Mouse (Mus musculus) liver, embryonic 14.5 days (tissue): ENCODE results near the gene Trap1. TPM values are rescaled to one million over a fixed set of nuclear protein-coding genes. Genes with fewer than 3 reads are reported as not detected.

Source experiments
- ATAC-seq: fragments of 200-750 bp; cut with Nextera tagmentation; 2 replicates; pipeline ENCODE4 v1.8.0; 2017; ENCODE audit warnings: moderate number of reproducible peaks, mild to moderate bottlenecking, moderate library complexity; ENCODE audit not compliant: insufficient read depth
- DNase-seq, 3 experiments: peaks; one replicate each; pipeline ENCODE4 v3.0.0-alpha.2; 2012 to 2013; ENCODE audit warnings: low read depth in 3 of 3, low spot score in 3 of 3
- H3K27ac ChIP-seq: fragments of 300-500 bp; sonication (generic); 2 replicates; pipeline ENCODE4 v1.5.1; 2014; ENCODE audit warnings: moderate library complexity, mild to moderate bottlenecking, control low read depth, inconsistent platforms
- H3K27me3 ChIP-seq: fragments of 300-500 bp; sonication (generic); 2 replicates; pipeline ENCODE4 v1.6.1; 2014; ENCODE audit warnings: mild to moderate bottlenecking, low read length, moderate library complexity; ENCODE audit not compliant: control insufficient read depth, insufficient read depth
- H3K36me3 ChIP-seq: fragments of 300-500 bp; sonication (generic); replicated peaks from 2 replicates; pipeline ENCODE4 v1.6.1; 2014; ENCODE audit warnings: low read depth; ENCODE audit not compliant: control insufficient read depth, insufficient read depth
- H3K4me1 ChIP-seq, 2 experiments: fragments of 200-500 bp in 1 of 2; fragments of 300-500 bp in 1 of 2; sonication (generic) in 1 of 2; replicated peaks; 2 replicates each; pipeline ENCODE4 v1.6.1; 2012 to 2014; ENCODE audit warnings: antibody characterized with exemption in 1 of 2, inconsistent platforms in 1 of 2, low read length in 1 of 2; ENCODE audit not compliant: control insufficient read depth in 2 of 2, insufficient read depth in 2 of 2
- H3K4me2 ChIP-seq: fragments of 300-500 bp; sonication (generic); 2 replicates; pipeline ENCODE4 v1.6.1; 2014; ENCODE audit warnings: low read depth, mild to moderate bottlenecking, control low read depth, moderate library complexity
- H3K4me3 ChIP-seq, 2 experiments: fragments of 200-500 bp in 1 of 2; fragments of 300-500 bp in 1 of 2; sonication (generic) in 1 of 2; 2 replicates each; pipeline ENCODE4 v1.5.1; 2012 to 2014; ENCODE audit warnings: low read depth in 2 of 2, low read length in 2 of 2, mild to moderate bottlenecking in 2 of 2, control low read depth in 1 of 2, inconsistent platforms in 1 of 2, moderate library complexity in 1 of 2; ENCODE audit not compliant: insufficient read depth in 1 of 2
- H3K9ac ChIP-seq: fragments of 300-500 bp; sonication (generic); replicated peaks from 2 replicates; pipeline ENCODE4 v1.6.1; 2014; ENCODE audit warnings: mild to moderate bottlenecking, control low read depth, moderate library complexity
- H3K9me3 ChIP-seq: fragments of 300-500 bp; sonication (generic); 2 replicates; pipeline ENCODE4 v1.6.1; 2016; ENCODE audit warnings: low read length, mixed read lengths; ENCODE audit not compliant: control insufficient read depth
- CTCF ChIP-seq: IDR thresholded peaks from 2 replicates; pipeline ENCODE4 v1.5.1; 2016; ENCODE audit warnings: antibody characterized with exemption, low read depth, control low read depth
- EP300 ChIP-seq: IDR thresholded peaks from 2 replicates; pipeline ENCODE4 v1.6.1; 2016; ENCODE audit warnings: antibody characterized with exemption, low read depth
- WGBS: fragments of 180-500 bp; shearing (Covaris S2); extraction: QIAGEN DNeasy Blood & Tissue Kit; methylation state at CpG from one replicate; pipeline ENCODE4 v1.1.7; 2014; ENCODE audit not compliant: insufficient replicate concordance; 5-methylcytosine and 5-hydroxymethylcytosine counted together
- polyA plus RNA-seq, 2 experiments: library from polyadenylated mRNA; depleted of rRNA in 1 of 2; stranded (reverse) in 1 of 2; unstranded in 1 of 2; fragments of >200 nt; fragmentation: Nextera tagmentation in 1 of 2; extraction: Ambion mirVana in 1 of 2; gene quantifications; 2 replicates each; pipeline versions ENCODE4 v1.2.1 to v1.2.3; 2012 to 2014

Trap1 gene
- polyA plus RNA-seq, 2 experiments, result 65.9 to 78.5 TPM

DNA sequence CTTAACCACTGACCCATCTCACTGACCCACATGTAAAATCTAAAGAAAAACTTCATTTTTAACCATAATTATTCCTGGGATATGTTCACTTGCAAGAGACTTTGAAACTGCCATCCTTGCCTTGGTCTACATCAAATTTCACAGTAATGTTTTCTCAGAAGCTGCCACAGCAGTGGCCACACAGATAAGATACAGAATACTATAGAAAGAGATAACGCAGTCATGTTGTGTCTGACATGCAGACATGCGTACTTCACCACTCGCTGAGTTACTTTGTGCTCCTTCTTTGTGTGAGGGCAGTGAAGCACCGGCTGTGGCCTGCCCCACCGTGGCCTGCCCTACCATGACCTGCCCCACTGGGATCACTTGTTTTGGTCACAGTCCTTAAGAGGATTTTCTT, 43.7 kb downstream of the Trap1 start:
- DNase-seq (peak in 2 of 3 experiments; percentile 20 to 31), ATAC-seq (peak; percentile 74)
- Histone ChIP-seq H3K36me3 (peaks cover 8% of the 10 kb centered on the region), H3K9ac (no peak overlapping the region), H3K27me3 (no peaks in the 10 kb centered on the region), H3K4me1 (peaks cover 13 to 19% of the 10 kb centered on the region in 2 experiments), H3K4me2 (peak overlapping the region; percentile 9), H3K4me3 (no peak overlapping the region), H3K27ac (no peak overlapping the region), H3K9me3 (no peaks in the 10 kb centered on the region)
- 22% methylated on average over 5 of the region's 5 CpGs for WGBS
- TF ChIP-seq EP300, result peak; percentile 63
- TF ChIP-seq CTCF, result no peak

DNA sequence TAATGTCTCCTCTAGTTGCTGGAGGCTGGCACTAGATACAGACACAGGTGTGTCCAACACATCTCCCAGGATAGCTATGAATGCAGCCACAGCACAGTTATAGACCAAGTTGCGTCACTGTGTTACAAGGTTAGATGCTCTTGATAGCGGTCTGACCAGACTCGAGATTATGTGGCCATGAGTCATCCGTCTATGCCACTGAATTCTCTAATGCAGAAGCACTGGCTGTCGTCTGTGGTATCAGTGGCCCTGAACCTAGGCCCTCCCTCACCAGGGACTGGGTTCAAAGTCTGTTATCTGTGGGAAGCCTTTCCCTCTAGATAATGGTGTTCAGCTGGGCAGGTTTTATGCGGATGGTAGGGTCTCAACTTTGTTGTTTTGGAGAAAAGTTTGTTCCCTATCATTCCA, 45.3 kb downstream of the Trap1 start:
- peak; percentile 46; the same call in 1 of the 2 replicates for ATAC-seq
- Histone ChIP-seq H3K4me3 (no peak overlapping the region), H3K9ac (no peak overlapping the region), H3K9me3 (no peaks in the 10 kb centered on the region), H3K27me3 (no peaks in the 10 kb centered on the region), H3K36me3 (peaks cover under 1% of the 10 kb centered on the region), H3K4me1 (peaks cover 13 to 19% of the 10 kb centered on the region in 2 experiments), H3K4me2 (no peak overlapping the region), H3K27ac (no peak overlapping the region)
- 20% methylated on average over 6 of the region's 6 CpGs for WGBS
- TF ChIP-seq CTCF, result no peak
- no peak for TF ChIP-seq EP300
- peak in 2 of 3 experiments; percentile 11 to 23 for DNase-seq

DNA sequence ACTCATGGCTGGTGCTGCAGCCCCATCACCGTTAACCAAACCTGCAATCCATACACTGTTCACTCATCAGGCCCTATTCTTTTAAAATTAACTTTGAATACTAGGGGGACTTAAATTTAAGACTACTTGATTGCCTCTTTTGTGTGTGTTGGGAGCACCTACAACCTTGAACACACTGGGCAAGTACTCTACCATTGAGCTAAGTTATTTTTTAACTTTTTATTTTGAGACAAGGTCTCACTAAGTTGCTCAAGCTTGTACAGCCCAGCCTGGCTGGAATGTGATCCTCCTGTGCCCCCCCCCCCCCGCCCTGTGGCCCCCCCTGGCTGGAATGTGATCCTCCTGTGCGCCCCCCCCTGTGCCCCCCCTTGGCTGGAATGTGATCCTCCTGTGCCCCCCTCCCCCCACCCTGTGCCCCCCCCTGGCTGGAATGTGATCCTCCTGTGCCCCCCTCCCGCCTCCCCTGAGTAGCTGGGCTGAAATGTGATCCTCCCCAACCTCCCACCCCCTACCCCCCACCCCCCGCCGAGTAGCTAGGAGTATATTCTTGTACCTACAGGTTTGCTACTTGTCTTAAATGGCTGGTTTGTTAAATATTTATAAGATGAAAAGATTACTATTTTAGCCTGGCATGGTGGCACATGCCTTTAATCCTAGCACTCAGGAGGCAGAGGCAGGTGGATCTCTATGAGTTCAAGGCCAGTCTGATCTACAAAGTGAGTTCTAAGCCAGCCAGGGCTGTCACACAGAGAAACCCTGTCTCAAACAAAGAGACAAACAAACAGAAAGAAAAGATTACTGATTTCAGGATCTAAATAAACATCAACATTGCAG, 46.0 kb downstream of the Trap1 start:
- WGBS, result 54% methylated on average over 5 of the region's 6 CpGs
- Histone ChIP-seq H3K4me3 (no peak overlapping the region), H3K36me3 (no peaks in the 10 kb centered on the region), H3K9me3 (no peaks in the 10 kb centered on the region), H3K4me2 (no peak overlapping the region), H3K27ac (no peak overlapping the region), H3K4me1 (peaks cover 13 to 19% of the 10 kb centered on the region in 2 experiments), H3K27me3 (no peaks in the 10 kb centered on the region), H3K9ac (no peak overlapping the region)
- TF ChIP-seq CTCF (no peak), EP300 (no peak)
- DNase-seq, result no peak
- ATAC-seq, result no peak

DNA sequence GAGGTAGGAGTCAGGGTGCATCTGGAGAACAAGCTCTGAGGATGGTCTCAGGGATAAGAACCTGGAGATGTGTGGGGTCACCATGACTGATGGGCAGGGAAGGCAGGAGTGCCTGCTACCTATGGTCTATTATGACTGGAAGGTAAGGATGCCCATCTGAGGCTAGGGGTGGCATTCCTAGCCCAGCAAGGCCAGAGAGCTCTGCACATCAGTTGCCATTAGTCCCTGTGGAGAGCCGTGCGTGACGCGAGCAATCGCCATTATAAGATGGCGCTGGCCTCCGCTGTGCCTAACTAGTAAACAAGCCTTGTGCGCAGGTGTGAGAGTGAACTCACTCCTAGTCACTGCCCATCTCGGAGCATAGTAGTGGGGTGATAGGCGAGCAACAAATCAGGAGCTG, 47.1 kb downstream of the Trap1 start:
- Histone ChIP-seq H3K4me2 (no peak overlapping the region), H3K27me3 (no peaks in the 10 kb centered on the region), H3K9ac (no peak overlapping the region), H3K4me3 (no peak overlapping the region), H3K9me3 (no peaks in the 10 kb centered on the region), H3K4me1 (peaks cover 13 to 19% of the 10 kb centered on the region in 2 experiments), H3K36me3 (no peaks in the 10 kb centered on the region), H3K27ac (no peak overlapping the region)
- TF ChIP-seq CTCF (no peak), EP300 (no peak)
- WGBS, result 85% methylated on average over 10 of the region's 10 CpGs
- DNase-seq (no peak), ATAC-seq (no peak)

- DNase-seq, result no peak
- Histone ChIP-seq H3K36me3 (no peaks in the 10 kb centered on the region), H3K9me3 (no peaks in the 10 kb centered on the region), H3K27ac (no peak overlapping the region), H3K27me3 (no peaks in the 10 kb centered on the region), H3K9ac (no peak overlapping the region), H3K4me3 (no peak overlapping the region), H3K4me1 (peaks cover 13 to 17% of the 10 kb centered on the region in 2 experiments), H3K4me2 (no peak overlapping the region)
- no peak for ATAC-seq
- 76% methylated on average over 5 of the region's 5 CpGs for WGBS
- no peak for TF ChIP-seq EP300
- TF ChIP-seq CTCF, result no peak
Measured at GRCm38 (mm10) chr16:4029371-4029841, 48.2 kb downstream of the Trap1 start.
